Mouse (Mus musculus) 3T3-L1 (cell line): Measurements from ENCODE around the gene Snx32.

Experiments used
- DNase-seq: peaks from one replicate; pipeline ENCODE4 v3.0.0-alpha.2; 2015; ENCODE audit warnings: low read depth, low spot score

Snx32 gene

DNA sequence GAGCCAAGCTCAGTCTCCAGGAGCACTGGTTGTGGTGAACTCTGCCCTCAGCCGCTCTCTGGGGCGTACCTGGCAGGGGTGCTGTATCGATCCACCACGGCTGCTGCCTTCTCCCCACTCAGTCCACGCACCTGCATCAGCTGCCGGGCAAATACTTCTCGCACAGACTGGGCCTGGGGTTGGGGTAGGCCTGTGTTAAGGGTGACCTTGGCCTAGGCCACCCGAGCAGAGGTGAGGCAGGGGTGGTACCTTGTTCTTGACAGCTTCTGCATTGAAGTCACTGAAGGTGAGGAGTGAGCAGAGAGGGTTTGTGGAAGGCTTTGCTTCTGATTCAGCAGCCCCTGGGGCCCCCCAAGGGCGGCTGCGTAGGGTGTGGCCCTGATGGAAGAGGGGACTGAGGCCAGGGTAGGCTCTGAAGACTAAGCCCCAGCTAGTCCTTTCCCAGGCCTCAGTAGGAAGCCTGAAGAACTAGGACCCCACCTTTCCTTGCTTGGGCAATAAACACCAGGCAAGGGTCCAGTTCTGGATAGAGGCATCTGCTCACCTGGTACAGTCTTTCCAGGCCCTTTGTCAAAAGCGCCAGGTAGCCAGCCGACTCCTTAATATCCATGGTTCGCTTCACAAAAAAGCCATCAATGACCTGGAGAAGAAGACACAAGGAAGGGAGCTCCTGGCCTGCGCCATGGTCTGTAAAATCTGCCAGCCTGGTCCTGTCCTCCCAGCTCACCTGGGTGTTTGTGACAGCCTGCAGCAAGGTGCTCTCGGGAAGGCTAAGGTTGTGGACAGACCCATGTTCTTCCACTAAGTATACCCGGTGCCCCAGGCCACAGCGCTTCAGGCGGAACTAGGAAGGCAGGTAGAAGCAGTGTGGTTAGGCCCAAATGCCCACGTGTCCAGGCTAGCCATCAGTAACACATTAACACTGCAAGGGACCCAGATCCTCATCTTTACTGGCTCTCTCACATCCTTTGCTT is 26.7 kb downstream of the Snx32 start:
- no peak for DNase-seq

DNA sequence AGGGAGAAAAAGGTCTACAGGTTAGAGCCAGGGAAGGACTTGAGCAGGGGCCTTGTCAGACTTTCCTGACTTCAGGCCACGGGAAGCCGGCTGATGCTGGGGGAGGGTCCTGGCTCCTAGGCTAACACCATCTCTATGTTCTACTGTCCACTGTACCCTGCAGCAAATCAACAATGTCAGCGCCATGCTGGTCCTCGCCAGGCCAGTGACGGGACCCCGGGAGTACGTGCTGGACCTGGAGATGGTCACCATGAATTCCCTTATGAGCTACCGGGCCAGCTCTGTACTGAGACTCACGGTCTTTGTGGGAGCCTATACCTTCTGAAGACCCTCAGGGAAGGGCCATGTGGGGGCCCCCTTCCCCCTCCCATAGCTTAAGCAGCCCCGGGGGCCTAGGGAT is 28.9 kb downstream of the Snx32 start:
- no peak for DNase-seq

DNA sequence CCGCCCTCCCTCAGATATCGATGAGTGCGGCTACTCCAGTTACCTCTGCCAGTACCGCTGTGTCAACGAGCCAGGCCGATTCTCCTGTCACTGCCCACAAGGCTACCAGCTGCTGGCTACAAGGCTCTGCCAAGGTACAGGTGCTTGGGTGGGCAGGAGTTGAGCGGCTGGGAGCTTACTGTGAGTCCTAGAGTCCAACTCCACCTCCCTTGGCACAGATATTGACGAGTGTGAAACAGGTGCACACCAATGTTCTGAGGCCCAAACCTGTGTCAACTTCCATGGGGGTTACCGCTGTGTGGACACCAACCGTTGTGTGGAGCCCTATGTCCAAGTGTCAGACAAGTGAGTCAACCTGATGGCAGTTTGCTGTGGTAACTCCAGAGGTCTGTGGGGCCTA is 30.3 kb downstream of the Snx32 start:
- DNase-seq, result no peak

DNA sequence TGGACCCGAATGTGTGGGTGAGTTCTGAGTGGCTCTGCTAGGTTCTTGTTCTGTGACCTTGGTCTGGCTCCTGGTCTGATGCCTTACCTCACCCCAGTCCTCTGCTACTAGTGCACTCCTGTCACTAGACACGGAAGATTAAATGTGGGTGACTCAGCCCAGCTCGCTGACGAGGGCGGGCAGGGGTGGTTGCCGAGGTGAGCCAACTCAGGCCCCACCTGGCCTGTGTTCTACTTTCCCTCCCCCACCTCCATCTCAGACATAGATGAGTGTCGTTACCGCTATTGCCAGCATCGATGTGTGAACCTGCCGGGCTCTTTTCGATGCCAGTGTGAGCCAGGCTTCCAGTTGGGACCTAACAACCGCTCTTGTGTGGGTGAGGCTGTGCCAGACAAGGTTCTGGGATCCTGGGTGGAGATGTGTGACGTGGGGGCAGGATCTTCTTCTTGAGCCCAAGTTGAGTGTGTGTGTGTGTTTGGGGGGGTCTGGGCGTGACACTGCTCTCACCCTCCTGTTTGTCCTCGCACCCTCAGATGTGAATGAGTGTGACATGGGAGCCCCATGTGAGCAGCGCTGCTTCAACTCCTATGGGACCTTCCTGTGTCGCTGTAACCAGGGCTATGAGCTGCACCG is 32.6 kb downstream of the Snx32 start:
- no peak for DNase-seq

DNA sequence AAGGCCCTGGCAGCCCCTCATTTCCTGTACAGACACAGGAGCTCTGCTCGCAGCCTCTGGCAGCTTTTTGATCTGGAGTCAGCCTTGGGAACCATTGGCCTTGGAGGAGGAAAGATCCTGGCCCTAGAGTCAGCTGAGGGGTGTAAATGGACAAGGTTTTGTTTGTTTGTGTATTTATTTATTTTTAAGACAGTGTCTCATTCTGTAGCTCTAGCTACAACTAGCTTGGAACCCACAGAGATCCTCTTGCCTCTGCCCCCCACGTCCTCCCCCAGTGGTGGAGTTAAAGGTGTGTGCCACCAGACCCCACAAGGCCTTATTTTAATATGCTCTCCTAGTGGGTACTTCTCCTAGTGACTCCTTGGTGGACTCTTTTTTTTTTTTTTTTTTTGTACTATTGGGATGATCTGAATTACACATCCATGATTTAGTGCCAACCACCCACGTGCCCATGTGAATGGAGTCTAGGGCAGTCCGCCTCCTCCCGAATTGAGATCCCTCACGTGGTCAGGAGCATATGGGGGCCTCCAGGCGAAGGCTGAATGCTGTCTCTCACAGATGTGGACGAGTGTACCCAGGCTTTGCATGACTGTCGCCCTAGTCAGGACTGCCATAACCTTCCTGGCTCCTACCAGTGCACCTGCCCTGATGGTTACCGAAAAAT is 33.2 kb downstream of the Snx32 start:
- DNase-seq, result no peak

DNA sequence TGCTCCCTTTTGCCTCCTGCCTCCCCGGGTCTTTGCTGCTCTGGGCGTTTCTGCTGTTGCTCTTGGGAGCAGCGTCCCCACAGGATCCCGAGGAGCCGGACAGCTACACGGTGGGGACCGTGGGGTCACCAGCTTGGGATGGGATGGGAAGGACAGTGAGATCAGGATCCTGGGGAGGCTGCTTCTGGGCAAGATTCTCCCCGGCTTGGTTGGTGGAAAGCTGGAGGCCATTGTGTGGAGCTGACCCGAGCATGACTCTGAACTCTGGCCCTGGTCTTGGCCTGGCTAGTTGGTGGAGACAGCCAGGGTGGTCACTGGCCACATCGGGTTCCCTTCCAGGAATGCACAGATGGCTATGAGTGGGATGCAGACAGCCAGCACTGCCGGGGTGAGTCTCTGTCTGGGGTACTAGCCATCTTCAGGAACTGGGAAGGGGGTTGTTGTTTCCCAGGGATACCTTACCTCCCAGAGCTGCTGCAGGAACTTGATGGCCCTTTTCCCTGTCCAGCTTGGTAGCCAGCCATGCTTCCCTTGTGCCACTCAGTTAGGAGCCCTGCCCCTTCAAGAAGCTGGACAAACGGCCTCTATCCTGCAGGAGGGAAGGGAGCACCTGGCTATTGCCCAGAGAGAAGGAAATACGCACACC is 35.1 kb downstream of the Snx32 start:
- peak; percentile 58 for DNase-seq

DNA sequence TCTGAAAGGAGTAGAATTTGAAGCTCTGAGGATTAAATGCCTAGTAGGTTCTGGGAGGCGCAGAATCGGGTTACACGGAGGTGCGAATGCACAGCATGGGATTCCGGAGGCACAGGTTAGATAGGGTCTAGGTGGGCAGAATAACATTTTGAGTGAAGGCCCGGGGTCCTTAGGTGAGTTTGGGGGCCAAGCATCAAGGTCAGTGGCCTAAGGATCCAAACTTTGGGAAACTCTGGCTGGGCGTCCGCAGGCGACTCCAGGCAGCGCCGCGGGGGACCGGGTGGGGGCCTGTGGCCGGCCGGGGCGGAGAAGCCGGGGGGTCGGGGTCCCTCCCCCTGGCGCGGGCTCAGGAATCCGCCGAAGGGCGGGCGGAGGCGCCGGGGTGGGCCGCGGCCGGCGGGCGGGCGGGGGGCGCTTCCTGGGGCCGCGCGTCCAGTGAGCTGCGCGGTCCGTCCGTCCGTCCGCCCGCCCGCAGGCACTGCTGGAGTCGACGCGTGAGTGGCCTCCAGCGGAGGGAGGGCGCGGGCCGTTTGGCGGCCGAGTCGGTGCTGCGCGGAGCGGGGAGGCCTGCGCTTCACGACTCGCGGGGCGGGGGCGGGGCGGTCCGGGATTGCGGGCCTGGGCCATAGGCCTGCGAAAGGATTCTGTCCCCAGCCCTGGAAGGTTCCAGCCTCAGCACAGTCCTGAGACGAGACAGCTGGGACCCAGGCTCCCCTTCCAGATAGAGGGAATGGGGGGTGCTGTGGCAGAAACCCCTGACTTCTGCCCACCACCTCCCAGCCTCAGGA is 35.9 kb downstream of the Snx32 start:
- DNase-seq, result peak; percentile 65

DNA sequence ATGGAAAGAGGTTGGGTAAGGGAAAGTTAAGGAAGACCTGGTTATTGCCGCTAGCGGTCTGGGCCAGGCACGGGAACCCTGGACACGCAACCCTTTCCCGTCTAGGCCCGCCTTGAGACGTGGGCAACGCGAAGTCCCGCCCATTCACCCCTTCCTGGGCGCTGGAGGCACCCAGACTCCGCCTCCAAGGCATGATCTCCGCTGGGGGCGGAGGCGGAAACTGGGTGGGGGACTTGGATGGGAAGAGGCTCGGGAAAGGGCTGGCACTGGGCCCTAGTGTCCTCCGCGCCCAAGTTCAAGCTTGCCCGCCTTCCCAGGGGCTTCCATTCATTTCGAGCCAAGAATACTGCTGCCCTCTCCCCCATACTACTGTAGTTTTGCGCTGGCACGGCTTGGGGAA is 36.6 kb downstream of the Snx32 start, which contains the start of gene Efemp2:
Efemp2 (plus strand) TSS at position 235 of the 400 bp plus-strand sequence.
- peak; percentile 95 for DNase-seq

DNA sequence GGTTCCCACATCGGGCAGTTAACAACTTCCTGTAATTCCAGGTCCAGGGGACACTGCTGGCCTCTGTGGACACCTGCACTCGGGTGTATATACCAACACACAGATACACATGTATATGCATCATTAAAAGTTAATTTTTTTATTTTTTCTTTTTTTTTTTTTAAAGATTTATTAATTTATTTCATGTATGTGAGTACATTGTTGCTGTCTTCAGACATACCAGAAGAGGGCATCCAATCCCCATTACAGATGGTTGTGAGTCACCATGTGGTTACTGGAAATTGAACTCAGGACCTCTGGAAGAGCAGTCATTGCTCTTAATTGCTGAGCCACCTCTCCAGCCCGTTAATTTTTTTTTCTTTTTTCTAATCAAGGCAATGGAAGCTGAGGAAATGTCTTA is 37.5 kb downstream of the Snx32 start:
- peak; percentile 71 for DNase-seq

DNA sequence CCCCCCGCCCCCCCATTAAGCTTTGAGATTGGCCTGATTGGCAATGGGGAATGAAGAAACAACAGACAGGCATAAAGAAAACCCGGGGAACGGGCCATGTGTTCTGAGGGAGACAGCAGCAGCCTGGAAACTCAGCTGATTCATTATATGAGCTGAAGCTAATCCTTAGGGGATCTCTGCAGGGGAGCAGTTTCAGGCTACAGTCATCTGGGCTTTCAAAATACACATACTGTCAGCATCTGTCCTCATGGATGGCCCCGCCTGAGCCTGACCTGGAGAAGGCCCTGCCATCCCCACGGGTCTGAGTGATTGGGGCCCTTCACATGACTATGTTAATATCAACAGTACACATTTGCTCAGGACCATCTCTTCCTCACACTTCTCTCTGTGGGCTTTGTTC is 38.5 kb downstream of the Snx32 start:
- peak; percentile 77 for DNase-seq

DNA sequence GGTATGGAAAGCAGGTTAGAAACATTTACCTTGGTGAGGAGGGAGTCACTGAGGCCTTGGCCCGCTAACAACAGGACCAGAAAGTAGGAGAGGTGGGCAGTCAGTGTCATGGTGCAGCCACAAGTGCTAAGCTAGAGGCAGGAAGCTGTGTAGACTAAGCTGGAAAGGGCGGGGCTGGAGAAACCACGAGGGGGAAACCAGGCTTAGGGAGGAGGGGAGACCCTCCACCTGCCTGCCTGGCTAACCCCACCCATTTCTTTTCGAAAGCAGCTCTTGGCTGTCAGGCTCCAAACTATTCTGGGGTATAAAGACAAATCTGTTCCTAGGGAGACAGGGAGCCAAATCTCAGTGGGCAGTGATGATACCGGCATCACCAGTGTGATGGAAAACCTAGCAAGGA is 42.0 kb downstream of the Snx32 start, which contains the start of gene Ctsw:
Ctsw (minus strand) TSS at position 134 of the 400 bp plus-strand sequence.
- DNase-seq, result no peak

DNA sequence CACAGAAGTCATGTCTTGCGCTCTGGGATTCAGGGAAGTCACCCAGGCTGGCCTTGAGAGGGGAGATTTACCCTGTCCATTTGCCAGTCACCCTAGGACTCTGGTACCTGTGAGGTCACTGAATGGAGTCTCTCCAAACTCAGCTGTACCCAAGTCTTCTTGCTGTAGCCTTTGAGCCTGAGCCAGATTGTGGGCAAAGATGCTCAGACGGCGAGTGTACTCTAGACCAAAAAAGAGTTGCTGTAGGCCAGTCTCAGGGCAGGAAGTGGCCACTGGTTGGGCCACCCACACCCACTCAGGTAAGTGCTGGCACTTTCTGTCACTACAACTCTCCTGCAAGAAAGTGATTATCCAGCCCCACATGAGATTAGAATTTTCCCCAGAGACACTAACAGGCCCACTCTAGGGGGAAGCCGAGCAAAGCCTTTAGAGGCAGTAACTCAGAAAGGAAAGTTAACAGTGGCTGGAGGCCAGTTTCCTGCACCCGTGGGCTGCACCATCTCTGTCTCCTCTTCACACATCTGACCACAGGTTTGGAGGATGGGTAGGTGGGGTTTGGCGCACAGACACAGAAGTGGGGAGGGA is 43.3 kb downstream of the Snx32 start:
- peak; percentile 84 for DNase-seq

DNA sequence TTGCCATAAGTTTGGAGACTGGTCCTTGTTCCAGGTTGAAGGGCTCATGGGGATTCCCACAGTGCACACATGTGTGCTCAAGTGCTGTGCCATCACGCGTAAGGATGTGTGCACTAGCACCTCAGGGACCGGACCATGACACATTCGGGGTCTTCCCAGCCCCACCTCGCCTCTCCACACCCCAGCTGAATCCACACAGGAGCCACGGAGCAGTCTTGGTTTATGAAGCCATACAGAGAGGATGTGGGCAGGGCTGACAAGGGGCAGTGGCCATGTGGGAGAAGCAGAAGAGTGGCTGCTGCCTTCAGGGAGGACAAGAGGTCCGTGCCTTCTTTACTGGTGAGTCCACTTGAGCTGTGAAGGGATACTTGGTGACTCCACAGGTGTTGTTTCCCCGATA is 45.3 kb downstream of the Snx32 start:
- no peak for DNase-seq

DNA sequence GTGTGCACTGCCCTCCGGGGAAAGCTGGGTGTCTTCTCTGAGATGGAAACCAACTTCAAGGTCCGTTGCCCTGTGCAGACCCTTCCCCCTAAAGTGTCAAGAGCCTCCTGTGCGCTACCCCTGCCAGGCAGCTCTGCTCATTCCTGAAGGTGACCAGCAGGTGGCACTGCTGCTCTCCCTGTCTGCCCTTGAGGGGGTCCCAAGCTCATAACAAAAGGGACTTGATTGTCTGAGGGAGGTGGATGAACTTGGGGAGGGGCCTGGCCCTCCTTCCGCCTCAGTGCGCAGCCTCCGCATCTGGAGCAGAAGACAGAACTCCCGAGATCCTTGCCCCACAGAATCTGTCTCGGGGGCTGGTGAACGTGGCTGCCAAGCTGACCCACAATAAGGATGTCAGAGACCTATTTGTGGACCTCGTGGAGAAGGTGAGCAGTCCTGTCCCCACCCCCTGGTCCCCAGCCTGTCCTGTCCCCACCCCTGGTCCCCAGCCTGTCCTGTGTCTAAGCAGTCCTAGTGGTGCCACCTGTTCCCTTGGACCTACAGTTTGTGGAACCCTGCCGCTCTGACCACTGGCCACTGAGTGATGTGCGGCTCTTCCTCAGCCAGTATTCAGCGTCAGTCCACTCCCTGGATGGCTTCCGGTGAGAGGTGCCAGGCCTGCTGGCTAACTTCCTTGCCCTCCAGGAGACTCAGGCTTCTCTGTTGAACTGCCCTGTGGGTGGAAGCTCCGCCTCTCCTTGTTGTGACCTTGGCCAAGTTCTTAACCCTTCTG is 46.4 kb downstream of the Snx32 start:
- DNase-seq, result peak; percentile 59

DNA sequence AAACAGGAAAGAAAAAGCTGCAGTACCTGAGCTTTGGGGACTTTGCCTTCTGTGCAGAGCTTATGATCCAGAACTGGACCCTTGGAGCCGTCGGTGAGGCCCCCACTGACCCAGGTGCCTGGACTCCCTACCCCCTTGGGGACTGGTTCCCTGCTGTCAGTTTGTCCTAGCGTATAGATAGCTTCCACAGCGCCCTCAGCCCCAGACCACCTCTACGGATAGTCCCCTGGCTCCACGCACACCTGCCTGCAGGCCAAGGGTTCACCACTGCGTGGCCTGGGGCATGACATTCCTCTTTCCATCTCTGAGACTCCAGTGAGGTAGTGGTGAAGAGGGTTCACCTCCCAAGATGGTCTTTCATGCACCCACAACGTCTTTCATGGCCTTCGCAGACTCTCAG is 47.1 kb downstream of the Snx32 start:
- DNase-seq, result no peak

DNA sequence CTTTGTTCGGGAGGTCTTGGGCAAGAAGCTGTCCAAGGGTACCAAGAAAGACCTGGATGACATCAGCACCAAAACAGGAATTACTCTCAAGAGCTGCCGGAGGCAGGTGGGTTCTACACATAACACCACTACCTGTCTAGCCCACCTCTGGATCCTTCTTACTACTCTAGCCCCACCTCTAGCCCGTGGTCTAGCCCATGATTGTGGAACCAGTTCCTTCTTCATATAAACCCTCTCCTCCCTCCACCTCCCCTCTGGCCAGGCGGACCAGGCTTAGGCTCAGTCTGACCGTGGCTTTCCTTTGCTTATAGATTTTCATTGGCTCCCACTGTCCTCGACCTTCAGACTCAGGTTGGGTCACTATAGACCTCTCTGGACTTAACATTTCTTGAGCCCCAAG is 48.9 kb downstream of the Snx32 start:
- DNase-seq, result no peak

DNA sequence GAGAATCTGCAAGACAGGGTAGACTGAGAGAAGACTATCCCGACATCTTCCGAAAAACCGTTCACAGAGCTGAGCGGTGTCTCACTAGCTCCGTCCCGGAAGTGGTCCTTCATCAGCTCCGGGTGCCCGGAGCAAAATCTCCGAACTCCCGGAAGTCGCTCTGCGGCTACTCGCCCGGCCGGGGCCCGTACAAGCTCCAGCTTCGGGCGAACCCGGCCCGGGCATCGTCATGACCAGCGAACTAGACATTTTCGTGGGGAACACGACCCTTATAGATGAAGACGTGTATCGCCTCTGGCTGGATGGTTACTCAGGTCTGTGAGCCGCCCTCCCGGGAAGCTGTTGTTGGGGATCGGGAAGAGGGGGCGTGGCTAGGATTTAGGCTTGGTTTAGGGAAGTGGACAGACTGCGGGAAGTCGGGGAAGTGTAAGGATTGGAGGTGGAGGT is 49.9 kb downstream of the Snx32 start, which contains the start of gene Fibp:
Fibp (plus strand) TSS at position 151 of the 447 bp plus-strand sequence.
- DNase-seq, result peak; percentile 94

DNA sequence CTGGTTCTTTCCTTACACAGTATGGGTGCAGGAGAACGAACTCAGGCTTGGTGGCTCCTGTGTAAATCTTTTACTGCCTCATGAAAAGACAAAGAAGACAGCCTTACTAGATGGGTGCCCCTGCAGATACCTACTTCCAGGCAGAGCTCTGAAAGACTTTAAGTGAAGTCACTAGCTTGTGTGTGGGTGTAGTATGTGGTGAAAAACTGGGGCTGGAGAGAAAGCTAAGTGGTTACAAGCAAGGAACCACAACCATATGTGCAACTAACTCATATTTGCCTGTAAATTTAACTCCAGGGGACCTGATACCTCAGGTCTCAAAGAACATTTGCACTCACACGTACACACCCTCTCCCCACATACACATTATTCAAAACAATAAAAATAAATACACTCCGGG is 50.4 kb downstream of the Snx32 start:
- DNase-seq, result peak; percentile 43

DNA sequence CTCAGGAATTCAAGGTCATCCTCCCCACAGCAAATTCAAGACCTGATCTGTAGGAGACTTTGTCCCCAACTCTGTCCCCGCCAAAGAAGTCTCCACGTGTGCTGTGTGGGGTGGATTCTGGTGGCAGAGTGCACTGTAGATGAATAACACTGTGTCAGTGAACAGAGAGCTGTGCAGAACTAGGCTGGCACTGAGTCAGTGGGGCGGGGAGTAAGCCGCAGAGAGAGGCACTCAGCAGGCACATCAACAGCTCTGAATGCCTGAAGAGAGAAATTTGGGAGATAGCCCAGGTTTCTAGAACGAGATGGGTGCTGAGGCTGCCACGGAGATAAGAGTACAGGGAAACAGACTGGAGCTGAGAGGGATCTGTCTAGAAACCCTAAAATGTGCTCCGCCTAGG is 51.3 kb downstream of the Snx32 start:
- DNase-seq, result peak; percentile 80
